In the genomic region with DNA sequence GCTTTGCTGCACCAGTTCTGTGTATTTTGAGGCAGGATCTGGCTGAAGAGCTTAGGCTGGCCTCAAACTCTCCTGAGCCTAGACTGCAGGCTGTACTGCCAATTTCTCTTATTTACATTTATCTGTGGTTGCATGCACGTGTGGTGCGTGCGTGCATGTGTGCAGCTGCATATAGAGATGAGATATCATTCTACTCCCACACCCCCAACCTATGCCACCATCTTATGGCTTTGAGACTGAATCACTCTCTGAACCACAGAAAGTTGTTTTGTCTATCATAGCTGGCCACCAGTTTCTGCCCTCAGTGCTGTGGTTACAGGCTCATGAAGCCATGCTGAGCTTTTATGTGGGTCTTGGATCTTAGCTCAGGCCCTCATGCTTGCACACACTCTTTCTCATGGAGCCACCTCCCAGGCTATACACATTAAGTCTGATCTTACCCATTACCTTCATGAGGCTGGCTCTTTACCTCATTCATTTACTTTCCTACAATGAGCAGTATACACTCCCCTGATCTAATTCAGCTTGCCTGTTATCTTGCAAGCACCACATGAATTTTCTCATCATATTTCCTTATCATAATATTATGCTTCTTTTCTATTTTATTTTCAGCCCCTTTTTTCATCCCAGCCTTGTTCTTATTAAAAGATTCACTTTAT, we compare ENCODE assay signal across 21 mouse cellular contexts. TPM values are rescaled to one million over a fixed set of nuclear protein-coding genes. Genes with fewer than 3 reads are reported as not detected.
DNase-seq lines count a peak whose midpoint lies in the region; ATAC-seq and TF ChIP-seq lines count a peak whose summit lies in the region.
"Had no signal": no experiment of that assay in that cellular context is flagged by ENCODE, and none has a peak within 500 bp of the region (broad histone marks: within the 10 kb centered on the region; RNA-seq: fewer than 3 reads in every experiment).

No protein-coding gene starts in this region.

- peaks cover 10 to 18% of the 10 kb centered on the region in 2 experiments; a peak in 3 of 4 replicates for H3K4me1 ChIP-seq in MEL (ENCODE audit: control insufficient read depth in 1 of 2, insufficient read depth in 2 of 2, low read length in 2 of 2)
- peaks cover 12% of the 10 kb centered on the region for H3K4me1 ChIP-seq in liver, postnatal 0 days (ENCODE audit: insufficient read depth)
- peaks cover 15% of the 10 kb centered on the region for H3K4me1 ChIP-seq in cerebellum, adult 2 months (ENCODE audit: control insufficient read depth, insufficient read depth, low read length)
- peaks cover 8% of the 10 kb centered on the region for H3K4me1 ChIP-seq in heart, adult 2 months (ENCODE audit: control insufficient read depth, insufficient read depth, low read length)
- no peaks in the 10 kb centered on the region for H3K4me1 ChIP-seq in kidney, embryonic 15.5 days
- H3K4me1 ChIP-seq in midbrain, embryonic 16.5 days (ENCODE audit: control insufficient read depth, insufficient read depth, low read length) = peaks cover 26% of the 10 kb centered on the region

- no peaks in the 10 kb centered on the region for H3K79me2 ChIP-seq in MEL (ENCODE audit: control insufficient read depth, insufficient read depth, low read length, poor library complexity)
- H3K79me2 ChIP-seq in heart, adult 2 months (replicated peaks; ENCODE audit: control insufficient read depth, insufficient read depth, low read length) = peaks cover 3% of the 10 kb centered on the region; the same call in 1 of the 2 replicates

- H3K4me3 ChIP-seq in MEL (ENCODE audit: control insufficient read depth in 1 of 2, insufficient read depth in 1 of 2, low read depth in 2 of 2, low read length in 2 of 2) = no peak overlapping the region
- no peak overlapping the region for H3K4me3 ChIP-seq in liver, postnatal 0 days (ENCODE audit: low read depth, low read length)
- no peak overlapping the region for H3K4me3 ChIP-seq in cerebellum, adult 2 months (replicated peaks; ENCODE audit: insufficient read depth, low read depth, low read length)
- no peak overlapping the region for H3K4me3 ChIP-seq in heart, adult 2 months
- H3K4me3 ChIP-seq in kidney, embryonic 15.5 days (replicated peaks) = no peak overlapping the region
- no peak overlapping the region for H3K4me3 ChIP-seq in midbrain, embryonic 16.5 days (ENCODE audit: low read depth, low read length)
- H3K4me3 ChIP-seq: embryonic facial prominence, embryonic 13.5 days; forebrain, embryonic 10.5 days; midbrain, embryonic 13.5 days; myocyte had no signal

- no peak for TF ChIP-seq RAD21 in MEL (IDR thresholded peaks at IDR 0.05; ENCODE audit: low read depth, low read length)

- peak; percentile 55 to 69 for TF ChIP-seq EP300 in MEL (IDR thresholded peaks at IDR 0.05; ENCODE audit: low read depth in 1 of 2, low read length in 2 of 2)
- peak; percentile 26; the same call in 1 of the 2 replicates for TF ChIP-seq EP300 in liver, postnatal 0 days (IDR thresholded peaks at IDR 0.05; ENCODE audit: low read depth)
- no peak for TF ChIP-seq EP300 in heart, adult 2 months (IDR thresholded peaks at IDR 0.05; ENCODE audit: insufficient read depth, low read depth, low read length)

- TF ChIP-seq CTCF in MEL (IDR thresholded peaks at IDR 0.05 in 2 of 3, conservative IDR thresholded peaks at IDR 0.05 in 1 of 3; ENCODE audit: control insufficient read depth in 1 of 3, insufficient read depth in 1 of 3, low read depth in 2 of 3, low read length in 3 of 3, poor library complexity in 1 of 3, severe bottlenecking in 1 of 3) = no peak
- TF ChIP-seq CTCF in liver, postnatal 0 days (IDR thresholded peaks at IDR 0.05; ENCODE audit: low read depth) = no peak
- TF ChIP-seq CTCF in cerebellum, adult 2 months (IDR thresholded peaks at IDR 0.05; ENCODE audit: borderline replicate concordance, insufficient read depth, low read depth, low read length) = no peak
- TF ChIP-seq CTCF in heart, adult 2 months (IDR thresholded peaks at IDR 0.05) = no peak

- H3K27ac ChIP-seq in MEL (ENCODE audit: control insufficient read depth, low read depth, low read length) = peak overlapping the region; percentile 58
- H3K27ac ChIP-seq in liver, postnatal 0 days (ENCODE audit: low read depth) = 0 out of 2 replicates have a peak overlapping the region, but pooled peaks have one; percentile 24
- H3K27ac ChIP-seq in cerebellum, adult 2 months (ENCODE audit: insufficient read depth, low read length) = no peak overlapping the region
- H3K27ac ChIP-seq in heart, adult 2 months = no peak overlapping the region
- H3K27ac ChIP-seq in kidney, embryonic 15.5 days = no peak overlapping the region
- H3K27ac ChIP-seq in midbrain, embryonic 16.5 days (ENCODE audit: low read length) = no peak overlapping the region
- H3K27ac ChIP-seq: embryonic facial prominence, embryonic 13.5 days; forebrain, embryonic 10.5 days; hindbrain, embryonic 14.5 days; midbrain, embryonic 13.5 days had no signal

- 73% methylated on average over 3 of the region's 3 CpGs for whole genome bisulfite sequencing in liver, postnatal 0 days (ENCODE audit: insufficient replicate concordance)
- WGBS in cerebellum, adult 2 months = 84% methylated on average over 3 of the region's 3 CpGs
- WGBS in heart, adult 2 months = 92% methylated on average over 3 of the region's 3 CpGs
- WGBS in kidney, embryonic 15.5 days = 92% methylated on average over 3 of the region's 3 CpGs
- 89% methylated on average over 3 of the region's 3 CpGs for WGBS in midbrain, embryonic 16.5 days

- intact Hi-C loops in heart, adult 2 months (cut with DNase I) = loop anchor here (5.0 kb wide), 1 partner anchor 83 kb away; no protein-coding TSS in a partner anchor

- no peak overlapping the region for H3K9ac ChIP-seq in MEL (ENCODE audit: control insufficient read depth, low read depth, low read length, poor library complexity, severe bottlenecking)
- H3K9ac ChIP-seq in liver, postnatal 0 days (replicated peaks) = no peak overlapping the region
- no peak overlapping the region for H3K9ac ChIP-seq in heart, adult 2 months (ENCODE audit: low read depth, low read length)
- H3K9ac ChIP-seq in kidney, embryonic 15.5 days = no peak overlapping the region
- H3K9ac ChIP-seq in midbrain, embryonic 16.5 days (ENCODE audit: low read depth, low read length) = no peak overlapping the region
- H3K9ac ChIP-seq: embryonic facial prominence, embryonic 13.5 days; hindbrain, embryonic 14.5 days; midbrain, embryonic 13.5 days had no signal

- peak overlapping the region; percentile 38 for H3K4me2 ChIP-seq in liver, postnatal 0 days (ENCODE audit: low read depth, low read length)
- H3K4me2 ChIP-seq in kidney, embryonic 15.5 days = no peak overlapping the region
- no peak overlapping the region for H3K4me2 ChIP-seq in midbrain, embryonic 16.5 days (ENCODE audit: low read length)
- H3K4me2 ChIP-seq: embryonic facial prominence, embryonic 13.5 days; hindbrain, embryonic 14.5 days; midbrain, embryonic 13.5 days had no signal

- peak; percentile 81 for DNase-seq in 416B (ENCODE audit: low read depth)
- peak; percentile 80 for DNase-seq in MEL (ENCODE audit: low read depth, low spot score)
- peak; percentile 12 for DNase-seq in induced T-regulatory cell, adult 2 months (ENCODE audit: low read depth)
- no peak for DNase-seq in liver, postnatal 0 days
- DNase-seq in cerebellum, adult 2 months = no peak
- no peak for DNase-seq in heart, adult 2 months
- DNase-seq: adrenal gland, adult 8-10 months; cerebellum, adult 11-12 months; cerebellum, postnatal 36 days; gastrocnemius, postnatal 14 days; kidney, adult 2 months; kidney, postnatal 36 days; lung, postnatal 36 days had no signal

- no peaks in the 10 kb centered on the region for H3K27me3 ChIP-seq in MEL (ENCODE audit: control insufficient read depth in 1 of 2, insufficient read depth in 2 of 2, low read length in 2 of 2)
- no peaks in the 10 kb centered on the region for H3K27me3 ChIP-seq in liver, postnatal 0 days (ENCODE audit: insufficient read depth, low read length)
- no peaks in the 10 kb centered on the region for H3K27me3 ChIP-seq in cerebellum, adult 2 months (ENCODE audit: control insufficient read depth, insufficient read depth, low read length)
- no peaks in the 10 kb centered on the region for H3K27me3 ChIP-seq in heart, adult 2 months (ENCODE audit: control insufficient read depth, insufficient read depth, low read length)
- H3K27me3 ChIP-seq in kidney, embryonic 15.5 days = no peaks in the 10 kb centered on the region
- H3K27me3 ChIP-seq in midbrain, embryonic 16.5 days (ENCODE audit: control insufficient read depth, insufficient read depth, low read depth, low read length) = no peaks in the 10 kb centered on the region
- H3K27me3 ChIP-seq: embryonic facial prominence, embryonic 13.5 days; midbrain, embryonic 13.5 days had no signal

- H3K9me3 ChIP-seq in MEL (replicated peaks; ENCODE audit: insufficient read depth, low read length) = no peaks in the 10 kb centered on the region
- H3K9me3 ChIP-seq in liver, postnatal 0 days (ENCODE audit: low read length) = no peaks in the 10 kb centered on the region
- H3K9me3 ChIP-seq in kidney, embryonic 15.5 days (replicated peaks) = no peaks in the 10 kb centered on the region
- no peaks in the 10 kb centered on the region for H3K9me3 ChIP-seq in midbrain, embryonic 16.5 days (replicated peaks; ENCODE audit: control insufficient read depth, low read length, poor library complexity, severe bottlenecking)
- H3K9me3 ChIP-seq: embryonic facial prominence, embryonic 13.5 days; forebrain, embryonic 10.5 days; midbrain, embryonic 13.5 days had no signal

- ATAC-seq in liver, postnatal 0 days = peak; percentile 82
- ATAC-seq in kidney, embryonic 15.5 days (replicated peaks; ENCODE audit: low FRiP score) = no peak
- ATAC-seq in midbrain, embryonic 16.5 days = no peak
- ATAC-seq: CD4-positive, CD25-positive, alpha-beta regulatory T cell, adult 4 months; midbrain, embryonic 13.5 days had no signal

- peaks cover 0 to 17% of the 10 kb centered on the region in 2 experiments; a peak in 2 of 4 replicates for H3K36me3 ChIP-seq in MEL (ENCODE audit: control insufficient read depth in 1 of 2, insufficient read depth in 2 of 2, low read length in 2 of 2)
- no peaks in the 10 kb centered on the region for H3K36me3 ChIP-seq in liver, postnatal 0 days (replicated peaks; ENCODE audit: insufficient read depth, low read length)
- H3K36me3 ChIP-seq in heart, adult 2 months (ENCODE audit: control insufficient read depth, insufficient read depth, low read length) = no peaks in the 10 kb centered on the region
- 0 out of 2 replicates have a peak, but pooled peaks cover 4% of the 10 kb centered on the region for H3K36me3 ChIP-seq in kidney, embryonic 15.5 days
- 0 out of 2 replicates have a peak, but pooled peaks cover 4% of the 10 kb centered on the region for H3K36me3 ChIP-seq in midbrain, embryonic 16.5 days (ENCODE audit: control insufficient read depth, insufficient read depth, low read length)

- no peak for TF ChIP-seq POLR2A in MEL (IDR thresholded peaks at IDR 0.05; ENCODE audit: control insufficient read depth in 1 of 2, insufficient read depth in 1 of 2, low read depth in 1 of 2, low read length in 2 of 2, poor library complexity in 1 of 2)
- no peak for TF ChIP-seq POLR2A in cerebellum, adult 2 months (IDR thresholded peaks at IDR 0.05; ENCODE audit: borderline replicate concordance, insufficient read depth, low read length)
- no peak for TF ChIP-seq POLR2A in heart, adult 2 months (IDR thresholded peaks at IDR 0.05; ENCODE audit: insufficient read depth, low read depth, low read length)

RNA-seq across cellular contexts. Expression of gene Prkacb, which starts 47.8 kb away (rescaled TPM):
- total RNA-seq in MEL (2012; rRNA removed) = 15.5 and 16.5 TPM in 2 replicates
- 10 to 100 TPM; 31.8 to 55.6 TPM for polyA plus RNA-seq in MEL (2012; ENCODE audit: insufficient read depth in 1 of 2, insufficient read length in 2 of 2, low read depth in 1 of 2, low replicate concordance in 2 of 2, missing spikeins in 1 of 2)
- 14.1 and 15.4 TPM in 2 replicates for polyA plus RNA-seq in liver, postnatal 0 days (2015; fragmentation: Nextera tagmentation; extraction: Ambion mirVana)
- polyA plus RNA-seq in cerebellum, adult 2 months (2012; rRNA removed) = 166 and 172 TPM in 2 replicates
- 10 to 100 TPM; 57.4 to 58.9 TPM for total RNA-seq in heart, adult 2 months (2021)
- 19.8 and 30.4 TPM in 2 replicates for polyA plus RNA-seq in heart, adult 2 months (2012; rRNA removed)
- polyA plus RNA-seq in kidney, embryonic 15.5 days (2015; fragmentation: Nextera tagmentation; extraction: Ambion mirVana) = 60.9 and 62.5 TPM in 2 replicates
- polyA plus RNA-seq in midbrain, embryonic 16.5 days (2015; fragmentation: Nextera tagmentation; extraction: Ambion mirVana) = 218 and 228 TPM in 2 replicates

Comparison
In these comparisons a context has a peak if more than half of its experiments do, and no peak if none do; other contexts are left out.
1. DNase-seq: peak in 416B (single experiment), MEL (single experiment) and induced T-regulatory cell, adult 2 months (single experiment); none in liver, postnatal 0 days (single experiment), cerebellum, adult 2 months (0 of 2) and heart, adult 2 months (0 of 2).
2. H3K27ac ChIP-seq: peak in MEL (single experiment) and liver, postnatal 0 days (single experiment); none in cerebellum, adult 2 months (single experiment), heart, adult 2 months (single experiment), kidney, embryonic 15.5 days (single experiment) and midbrain, embryonic 16.5 days (single experiment).